Mouse (Mus musculus) v-Abl transformed pro-B cells (cell line): ENCODE data around the gene Yipf1.

Experiments
- in situ Hi-C, 2 experiments: fragments of 400-800 bp; cut with MboI; formaldehyde crosslinking; loops; one replicate each; pipeline ENCODE4 v1.15.1; 2025; ENCODE audit not compliant: unreplicated experiment in 2 of 2

The Yipf1 gene

GRCm38 (mm10) chr4:107318646-107319045 lies 4.5 kb downstream of the Yipf1 start:
- in situ Hi-C loops = no loop called here

DNA sequence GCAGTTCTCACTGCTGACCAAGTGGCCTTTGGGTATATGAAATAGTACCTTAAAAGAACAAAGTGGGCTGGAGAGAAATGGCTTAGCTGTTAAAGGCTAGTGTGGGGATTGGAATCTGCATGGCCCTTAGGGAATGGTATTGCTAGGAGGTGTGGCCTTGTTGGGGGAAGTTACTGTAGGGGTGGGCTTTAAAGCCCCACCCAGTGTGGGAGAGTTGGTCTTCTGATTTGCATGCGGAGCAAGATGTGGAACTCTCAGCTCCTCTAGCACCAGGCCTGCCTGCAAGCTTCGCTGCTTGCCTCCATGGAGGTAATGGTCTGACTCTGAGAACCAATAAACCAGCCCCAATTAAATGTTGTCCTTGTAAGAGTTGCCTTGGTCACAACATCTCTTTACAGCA lies 6.9 kb downstream of the Yipf1 start:
- in situ Hi-C loops = no loop called here

DNA sequence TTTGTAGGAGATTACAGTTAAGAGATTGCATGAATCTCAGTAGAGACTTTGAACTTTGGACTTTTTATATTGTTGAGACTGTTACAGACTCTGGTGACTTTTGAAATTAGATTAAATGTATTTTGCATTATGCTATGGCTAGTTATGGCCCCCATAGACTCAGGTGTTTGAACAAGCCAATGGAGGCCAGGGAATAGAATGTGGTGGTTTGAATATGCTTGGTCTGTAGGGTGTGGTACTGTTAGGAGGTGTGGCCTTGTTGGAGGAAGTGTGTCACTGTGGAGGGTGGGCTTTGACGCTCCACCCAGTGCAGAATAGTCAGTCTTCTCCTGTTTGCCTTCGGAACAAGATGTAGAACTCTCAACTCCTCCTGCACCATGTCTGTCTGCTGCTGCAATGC lies 8.9 kb downstream of the Yipf1 start:
- in situ Hi-C loops = no loop called here

GRCm38 (mm10) chr4:107328530-107328929 lies 14.4 kb downstream of the Yipf1 start:
- in situ Hi-C loops = loop anchor here in 1 of 2 experiments (25.0 kb wide), 2 partner anchors 341 to 691 kb away; no protein-coding TSS in a partner anchor

DNA sequence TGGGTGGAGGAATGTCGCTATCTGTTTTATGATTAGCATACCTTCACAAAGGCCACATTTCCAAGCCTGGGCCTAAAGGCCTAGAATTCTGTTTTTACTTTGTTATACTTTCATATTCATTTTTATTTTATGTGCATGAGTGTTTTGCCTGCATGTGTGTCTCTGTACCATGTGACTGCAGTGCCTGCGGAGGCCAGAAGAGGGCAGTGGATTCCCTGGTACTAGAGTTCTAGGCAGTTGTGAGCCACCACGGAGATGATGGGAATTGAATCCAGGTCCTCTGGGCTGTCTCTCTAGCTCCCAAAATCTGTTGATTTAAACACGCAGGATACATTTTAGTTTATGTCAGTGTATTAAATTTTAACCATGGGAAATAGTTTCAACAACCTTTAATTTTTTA lies 19.4 kb downstream of the Yipf1 start:
- in situ Hi-C loops = loop anchor here in 1 of 2 experiments (25.0 kb wide), 2 partner anchors 346 to 696 kb away; no protein-coding TSS in a partner anchor

DNA sequence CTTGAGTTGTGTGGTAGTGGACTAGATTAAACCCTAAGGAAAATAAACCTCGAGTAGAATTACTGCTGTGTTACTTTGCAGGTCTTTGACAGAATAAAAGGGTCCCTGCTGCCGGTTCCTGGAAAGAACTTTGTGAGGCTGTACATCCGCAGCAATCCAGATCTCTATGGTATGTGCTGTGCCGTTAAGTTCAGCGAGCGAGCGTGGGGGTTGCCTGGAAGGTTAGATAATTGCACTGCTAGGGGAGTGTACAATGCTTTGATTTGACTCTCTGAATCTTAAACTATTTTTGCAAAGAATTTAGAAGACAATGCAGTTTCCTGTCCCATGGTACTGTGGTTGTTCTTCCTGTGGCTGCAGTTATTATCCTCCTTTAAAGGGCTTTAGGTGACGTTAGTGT lies 22.2 kb downstream of the Yipf1 start:
- in situ Hi-C loops = loop anchor here in 1 of 2 experiments (25.0 kb wide), 2 partner anchors 349 to 699 kb away; no protein-coding TSS in a partner anchor

- in situ Hi-C loops = loop anchor here in 1 of 2 experiments (25.0 kb wide), 2 partner anchors 350 to 700 kb away; no protein-coding TSS in a partner anchor
Measured at GRCm38 (mm10) chr4:107337455-107337854, 23.3 kb downstream of the Yipf1 start.

- in situ Hi-C loops = loop anchor here (10.0 to 25.0 kb wide), 3 partner anchors 354 to 704 kb away; no protein-coding TSS in a partner anchor
Measured at GRCm38 (mm10) chr4:107341354-107341753, 27.2 kb downstream of the Yipf1 start.

GRCm38 (mm10) chr4:107344612-107345011 lies 30.4 kb downstream of the Yipf1 start:
- in situ Hi-C loops = loop anchor here (5.0 to 25.0 kb wide), 4 partner anchors 92 to 707 kb away; partner anchors contain the start of genes Hspb11 (in 1 of the 2) and Lrrc42 (in 1 of the 2)

- in situ Hi-C loops = loop anchor here (5.0 to 25.0 kb wide), 4 partner anchors 95 to 710 kb away; partner anchors contain the start of genes Hspb11 (in 1 of the 2) and Lrrc42 (in 1 of the 2)
Measured at GRCm38 (mm10) chr4:107347221-107347620, 33.1 kb downstream of the Yipf1 start.

DNA sequence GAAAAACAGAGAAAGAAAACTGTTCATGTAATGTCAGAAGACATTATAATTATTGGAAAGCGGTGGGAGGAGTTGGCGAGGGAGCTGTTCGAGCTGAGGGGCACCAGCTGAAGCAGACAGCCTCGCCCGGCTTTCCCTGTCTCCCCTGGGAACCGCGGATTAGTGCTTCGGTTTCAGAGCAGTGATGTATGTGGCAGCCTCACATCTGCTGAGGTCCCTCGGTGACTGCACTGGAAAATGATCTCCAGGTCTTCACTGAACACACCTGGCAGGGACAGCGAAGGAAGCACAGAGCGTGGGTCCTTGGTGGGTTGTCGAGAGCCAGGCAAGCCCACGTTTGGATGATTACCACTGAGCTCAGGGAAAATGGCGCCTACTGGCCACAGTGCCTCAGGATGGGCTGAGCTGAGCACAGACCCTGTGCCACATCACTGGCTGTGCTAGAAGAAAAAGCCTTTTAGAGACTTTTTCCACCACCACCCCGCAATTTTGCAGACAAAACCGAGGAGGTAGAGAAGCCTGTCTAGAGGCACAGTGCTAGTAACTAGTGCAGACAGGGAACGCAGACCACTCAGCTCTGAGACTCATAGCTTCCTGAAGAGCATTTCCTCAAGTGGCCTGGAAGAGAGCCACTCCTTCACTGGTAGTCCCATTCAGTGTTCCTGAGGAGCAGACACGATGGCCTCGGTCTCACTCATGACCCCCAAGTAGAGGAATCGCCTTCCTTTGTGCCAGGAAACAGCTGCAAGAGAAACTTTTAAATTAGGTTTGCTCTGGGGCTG lies 34.6 kb downstream of the Yipf1 start:
- in situ Hi-C loops = loop anchor here (5.0 to 25.0 kb wide), 4 partner anchors 96 to 711 kb away; partner anchors contain the start of genes Hspb11 (in 1 of the 2) and Lrrc42 (in 1 of the 2)

- in situ Hi-C loops = loop anchor here (5.0 to 25.0 kb wide), 7 partner anchors 97 to 712 kb away; partner anchors contain the start of genes Hspb11 (in 2 of the 2), Lrrc42 (in 2 of the 2), Ssbp3 (in 1 of the 2) and Tceanc2 (in 1 of the 2)
Measured at GRCm38 (mm10) chr4:107349311-107350008, 35.3 kb downstream of the Yipf1 start.

- in situ Hi-C loops = loop anchor here in 1 of 2 experiments (5.0 to 25.0 kb wide), 4 partner anchors 99 to 517 kb away; partner anchors contain the start of genes Hspb11, Lrrc42, Ssbp3 and Tceanc2
Measured at GRCm38 (mm10) chr4:107351368-107351767, 37.2 kb downstream of the Yipf1 start.

- in situ Hi-C loops = loop anchor here in 1 of 2 experiments (5.0 to 25.0 kb wide), 4 partner anchors 101 to 519 kb away; partner anchors contain the start of genes Hspb11, Lrrc42, Ssbp3 and Tceanc2
Measured at GRCm38 (mm10) chr4:107353612-107354011, 39.4 kb downstream of the Yipf1 start.

DNA sequence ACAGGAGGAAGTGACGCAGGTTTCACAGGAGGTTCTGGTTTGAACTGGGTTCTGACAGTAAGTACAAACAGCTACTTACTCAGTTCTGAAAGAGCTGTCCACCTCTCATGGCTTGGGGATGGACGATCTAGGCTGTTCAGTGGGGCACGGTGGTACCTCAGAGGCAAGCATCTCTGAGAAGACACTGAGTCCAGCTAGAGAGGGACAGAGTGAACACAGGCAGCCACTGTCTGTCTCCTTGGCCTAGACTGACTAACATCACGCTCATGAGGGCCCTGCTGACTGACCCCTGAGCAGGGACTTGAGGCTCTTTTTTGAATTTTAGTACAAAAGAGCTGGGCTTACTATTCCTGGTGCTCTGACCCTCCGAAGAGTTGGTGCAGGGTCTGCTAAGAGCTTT lies 40.0 kb downstream of the Yipf1 start:
- in situ Hi-C loops = loop anchor here in 1 of 2 experiments (5.0 to 25.0 kb wide), 4 partner anchors 102 to 519 kb away; partner anchors contain the start of genes Hspb11, Lrrc42, Ssbp3 and Tceanc2

GRCm38 (mm10) chr4:107354543-107354942 lies 40.4 kb downstream of the Yipf1 start:
- in situ Hi-C loops = loop anchor here in 1 of 2 experiments (5.0 to 25.0 kb wide), 4 partner anchors 102 to 520 kb away; partner anchors contain the start of genes Hspb11, Lrrc42, Ssbp3 and Tceanc2

GRCm38 (mm10) chr4:107357172-107357571 lies 43.0 kb downstream of the Yipf1 start:
- in situ Hi-C loops = loop anchor here in 1 of 2 experiments (10.0 to 25.0 kb wide), 3 partner anchors 182 to 522 kb away; partner anchors contain the start of genes Ssbp3, Tceanc2 and Tmem59

DNA sequence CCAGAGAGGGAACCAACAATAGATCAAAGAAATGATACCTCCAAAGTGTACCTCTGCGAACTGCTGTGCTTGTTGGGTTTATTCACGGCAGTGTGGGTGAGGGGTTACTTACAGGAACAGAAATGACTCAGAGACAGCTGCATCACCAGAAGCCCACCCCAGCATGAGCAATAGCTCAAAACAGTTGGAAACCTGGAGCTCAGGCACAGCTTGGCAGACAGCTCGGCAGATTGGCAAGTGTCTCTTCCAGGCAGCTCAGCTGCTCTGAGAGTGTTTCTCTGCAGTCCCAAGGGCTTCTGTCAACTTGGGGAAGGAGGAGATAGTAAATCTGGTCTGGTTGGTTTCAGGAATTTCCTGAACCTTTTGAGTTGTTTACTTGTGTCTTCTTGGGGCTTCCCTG lies 44.3 kb downstream of the Yipf1 start:
- in situ Hi-C loops = loop anchor here in 1 of 2 experiments (10.0 to 25.0 kb wide), 3 partner anchors 184 to 524 kb away; partner anchors contain the start of genes Ssbp3, Tceanc2 and Tmem59

GRCm38 (mm10) chr4:107360457-107361145 lies 46.4 kb downstream of the Yipf1 start:
- in situ Hi-C loops = loop anchor here (5.0 to 25.0 kb wide), 2 partner anchors 183 to 448 kb away; partner anchors contain the start of genes Ssbp3 (in 1 of the 2), Tceanc2 (in 1 of the 2) and Tmem59 (in 1 of the 2)
